Mouse (Mus musculus): Measurements from ENCODE around the gene Epb41. TPM values are rescaled to one million over a fixed set of nuclear protein-coding genes. Genes with fewer than 3 reads are reported as not detected.

The Epb41 gene
- polyA plus RNA-seq, 1 experiment from 2014 or later: 232 TPM

- Histone ChIP-seq H3K9me3 (replicated peaks; ENCODE audit: control insufficient read depth, low read length) (no peaks in the 10 kb centered on the region), H3K9ac (ENCODE audit: low read depth, low read length) (peak overlapping the region; percentile 82), H3K27me3 (ENCODE audit: control insufficient read depth, insufficient read depth, low read depth, low read length) (no peaks in the 10 kb centered on the region), H3K27ac (ENCODE audit: low read length) (peak overlapping the region; percentile 100), H3K4me1 (ENCODE audit: control insufficient read depth, low read depth, low read length) (peaks cover 51% of the 10 kb centered on the region), H3K36me3 (ENCODE audit: control insufficient read depth, insufficient read depth) (peaks cover 5% of the 10 kb centered on the region; the same call in 1 of the 2 replicates), H3K4me3 (ENCODE audit: low read depth, low read length) (peak overlapping the region; percentile 55), H3K4me2 (ENCODE audit: low read depth, low read length) (peak overlapping the region; percentile 78)
- peak; percentile 59 for ATAC-seq (ENCODE audit: low read depth)
- WGBS (ENCODE audit: insufficient replicate concordance): 4% methylated on average over 7 of the region's 7 CpGs
These were observed 2.3 kb upstream of the Epb41 start for GRCm38 (mm10) chr4:132077445-132077844.

GRCm38 (mm10) chr4:132076480-132077405 lies 1.6 kb upstream of the Epb41 start:
- peak overlapping the region; percentile 87 for H3K4me3 ChIP-seq (ENCODE audit: low read depth, low read length)
- no peaks in the 10 kb centered on the region for H3K9me3 ChIP-seq (replicated peaks; ENCODE audit: control insufficient read depth, low read length)
- peaks cover 11% of the 10 kb centered on the region for H3K36me3 ChIP-seq (ENCODE audit: control insufficient read depth, insufficient read depth)
- ATAC-seq (ENCODE audit: low read depth): peak; percentile 63
- peaks cover 58% of the 10 kb centered on the region for H3K4me1 ChIP-seq (ENCODE audit: control insufficient read depth, low read depth, low read length)
- peak overlapping the region; percentile 100 for H3K27ac ChIP-seq (ENCODE audit: low read length)
- no peaks in the 10 kb centered on the region for H3K27me3 ChIP-seq (ENCODE audit: control insufficient read depth, insufficient read depth, low read depth, low read length)
- H3K4me2 ChIP-seq (ENCODE audit: low read depth, low read length): peak overlapping the region; percentile 78
- H3K9ac ChIP-seq (ENCODE audit: low read depth, low read length): peak overlapping the region; percentile 82
- WGBS (ENCODE audit: insufficient replicate concordance): 6% methylated on average over 20 of the region's 20 CpGs

- 39% methylated on average over 1 of the region's 1 CpGs for WGBS (ENCODE audit: insufficient replicate concordance)
- H3K4me2 ChIP-seq (ENCODE audit: low read depth, low read length): peak overlapping the region; percentile 78
- no peak for ATAC-seq (ENCODE audit: low read depth)
- H3K27me3 ChIP-seq (ENCODE audit: control insufficient read depth, insufficient read depth, low read depth, low read length): no peaks in the 10 kb centered on the region
- H3K4me3 ChIP-seq (ENCODE audit: low read depth, low read length): peak overlapping the region; percentile 87
- peak overlapping the region; percentile 63 for H3K9ac ChIP-seq (ENCODE audit: low read depth, low read length)
- H3K9me3 ChIP-seq (replicated peaks; ENCODE audit: control insufficient read depth, low read length): no peaks in the 10 kb centered on the region
- H3K36me3 ChIP-seq (ENCODE audit: control insufficient read depth, insufficient read depth): peaks cover 21% of the 10 kb centered on the region
- H3K27ac ChIP-seq (ENCODE audit: low read length): peak overlapping the region; percentile 100
- peaks cover 67% of the 10 kb centered on the region for H3K4me1 ChIP-seq (ENCODE audit: control insufficient read depth, low read depth, low read length)
These were observed 675 bp upstream of the Epb41 start for GRCm38 (mm10) chr4:132075796-132076195.

DNA sequence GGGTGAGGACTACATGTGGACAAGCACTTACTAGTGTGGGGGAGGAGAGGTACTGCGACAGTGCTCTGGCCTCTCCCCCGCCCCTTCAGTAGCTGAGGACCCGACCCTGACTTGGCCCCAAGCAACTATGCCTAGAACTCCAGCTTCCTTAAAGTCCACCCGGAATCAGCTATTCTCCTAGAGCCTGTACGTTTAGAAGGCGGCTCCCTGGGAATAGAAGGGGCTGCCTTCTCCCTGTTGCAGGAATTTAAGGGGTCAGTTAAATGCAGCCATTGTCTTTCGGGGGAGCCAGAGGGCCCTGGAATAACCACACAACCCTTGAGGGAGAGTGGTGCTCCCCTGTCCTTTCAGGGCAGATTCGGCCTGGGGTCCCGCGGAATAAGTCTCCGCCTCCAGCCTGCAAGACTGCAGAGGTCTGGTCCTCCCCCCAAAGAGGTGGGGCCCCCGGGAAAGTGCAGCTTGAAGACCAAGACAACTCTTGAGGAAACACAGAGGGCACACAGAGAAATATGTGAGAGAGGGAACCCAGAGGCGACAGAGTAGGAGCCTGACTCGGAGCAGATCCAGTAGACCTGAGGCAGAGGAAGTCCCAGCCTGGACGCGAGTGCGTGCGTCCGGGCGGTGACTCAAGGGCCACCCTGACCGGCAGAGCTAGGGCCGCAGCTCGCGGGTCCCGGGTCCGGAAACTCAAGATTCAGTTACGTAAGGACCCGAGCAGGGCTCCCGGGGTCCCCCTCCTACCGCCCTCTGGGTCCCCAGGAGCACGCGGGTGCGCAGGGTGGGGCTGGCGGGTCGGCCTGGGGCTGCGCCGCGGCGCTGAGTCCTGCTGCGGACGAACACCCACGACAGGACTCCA lies 816 bp downstream of the Epb41 start, which contains the start of gene Gm10300:
Gm10300 (plus strand) TSS at position 621 of the 856 bp plus-strand sequence.
- Histone ChIP-seq H3K4me2 (ENCODE audit: low read depth, low read length) (peak within 1 kb of the TSS; percentile 78), H3K36me3 (ENCODE audit: control insufficient read depth, insufficient read depth) (peaks cover 36% of the 10 kb centered on the region), H3K27ac (ENCODE audit: low read length) (peak within 1 kb of the TSS; percentile 100), H3K27me3 (ENCODE audit: control insufficient read depth, insufficient read depth, low read depth, low read length) (no peaks in the 10 kb centered on the region), H3K9me3 (replicated peaks; ENCODE audit: control insufficient read depth, low read length) (no peaks in the 10 kb centered on the region), H3K4me3 (ENCODE audit: low read depth, low read length) (peak within 1 kb of the TSS; percentile 87), H3K9ac (ENCODE audit: low read depth, low read length) (peak within 1 kb of the TSS; percentile 96), H3K4me1 (ENCODE audit: control insufficient read depth, low read depth, low read length) (peaks cover 76% of the 10 kb centered on the region)
- WGBS (ENCODE audit: insufficient replicate concordance): under 1% methylated on average over 42 of the region's 42 CpGs
- ATAC-seq (ENCODE audit: low read depth): peak; percentile 4; the same call in 1 of the 2 replicates

DNA sequence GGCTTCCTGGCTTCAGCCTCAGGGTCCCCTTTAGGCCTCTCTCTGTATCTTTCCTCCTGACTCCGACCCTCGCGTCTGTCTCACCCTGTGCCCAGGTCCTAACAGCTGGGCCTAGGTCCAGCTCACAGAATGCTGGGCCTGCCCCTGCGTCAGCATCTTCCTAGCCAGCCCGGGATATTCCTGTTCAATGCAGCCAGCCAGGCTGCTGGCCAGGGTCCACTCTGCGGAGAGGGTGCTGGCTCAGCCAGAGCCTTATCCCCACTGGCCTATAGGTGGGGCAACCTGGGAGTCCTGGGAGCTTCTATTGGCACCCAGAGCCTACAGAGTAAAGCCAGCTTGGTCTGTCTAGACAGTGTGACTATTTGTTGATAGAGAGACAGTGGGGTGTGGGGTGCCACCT lies 2.2 kb downstream of the Epb41 start:
- H3K9ac ChIP-seq (ENCODE audit: low read depth, low read length): peak overlapping the region; percentile 96
- peaks cover 75% of the 10 kb centered on the region for H3K4me1 ChIP-seq (ENCODE audit: control insufficient read depth, low read depth, low read length)
- peak overlapping the region; percentile 78 for H3K4me2 ChIP-seq (ENCODE audit: low read depth, low read length)
- peak overlapping the region; percentile 87 for H3K4me3 ChIP-seq (ENCODE audit: low read depth, low read length)
- no peaks in the 10 kb centered on the region for H3K27me3 ChIP-seq (ENCODE audit: control insufficient read depth, insufficient read depth, low read depth, low read length)
- H3K36me3 ChIP-seq (ENCODE audit: control insufficient read depth, insufficient read depth): peaks cover 37% of the 10 kb centered on the region
- peak overlapping the region; percentile 81 for H3K27ac ChIP-seq (ENCODE audit: low read length)
- no peaks in the 10 kb centered on the region for H3K9me3 ChIP-seq (replicated peaks; ENCODE audit: control insufficient read depth, low read length)
- no peak for ATAC-seq (ENCODE audit: low read depth)
- 84% methylated on average over 6 of the region's 6 CpGs for WGBS (ENCODE audit: insufficient replicate concordance)

GRCm38 (mm10) chr4:132072156-132072555 lies 3.0 kb downstream of the Epb41 start:
- H3K27ac ChIP-seq (ENCODE audit: low read length): peak overlapping the region; percentile 81
- H3K9ac ChIP-seq (ENCODE audit: low read depth, low read length): peak overlapping the region; percentile 96
- 79% methylated on average over 3 of the region's 3 CpGs for WGBS (ENCODE audit: insufficient replicate concordance)

DNA sequence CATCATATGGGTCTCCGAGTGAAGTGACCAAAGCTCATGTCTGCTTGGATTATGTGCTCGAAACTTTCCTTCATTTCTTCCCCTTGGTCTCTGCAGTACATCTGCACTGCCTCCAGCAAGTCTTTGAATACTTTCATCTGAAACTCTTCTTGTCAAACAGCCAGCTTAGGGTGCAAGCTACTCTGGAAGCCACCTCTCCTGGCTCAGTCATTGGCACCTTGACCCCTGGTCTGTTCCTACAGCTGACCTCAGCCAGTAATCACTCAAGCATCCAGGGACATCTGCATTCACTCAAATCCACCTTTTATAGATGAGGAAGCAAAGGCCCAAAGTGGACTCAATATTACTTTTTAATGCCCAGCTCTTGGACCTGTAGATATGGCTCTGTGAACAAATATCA lies 3.4 kb downstream of the Epb41 start:
- peak overlapping the region; percentile 81 for H3K27ac ChIP-seq (ENCODE audit: low read length)
- peak overlapping the region; percentile 96 for H3K9ac ChIP-seq (ENCODE audit: low read depth, low read length)
- no peaks in the 10 kb centered on the region for H3K27me3 ChIP-seq (ENCODE audit: control insufficient read depth, insufficient read depth, low read depth, low read length)
- no peak for ATAC-seq (ENCODE audit: low read depth)
- H3K4me2 ChIP-seq (ENCODE audit: low read depth, low read length): peak overlapping the region; percentile 78
- WGBS (ENCODE audit: insufficient replicate concordance): 89% methylated on average over 2 of the region's 2 CpGs
- H3K4me3 ChIP-seq (ENCODE audit: low read depth, low read length): peak overlapping the region; percentile 87
- H3K36me3 ChIP-seq (ENCODE audit: control insufficient read depth, insufficient read depth): peaks cover 37% of the 10 kb centered on the region
- H3K4me1 ChIP-seq (ENCODE audit: control insufficient read depth, low read depth, low read length): peaks cover 77% of the 10 kb centered on the region
- no peaks in the 10 kb centered on the region for H3K9me3 ChIP-seq (replicated peaks; ENCODE audit: control insufficient read depth, low read length)

More at GRCm38 (mm10) chr4:132072156-132072555, 3.0 kb downstream of the Epb41 start:
- no peaks in the 10 kb centered on the region for H3K27me3 ChIP-seq (ENCODE audit: control insufficient read depth, insufficient read depth, low read depth, low read length)
- ATAC-seq (ENCODE audit: low read depth): no peak
- H3K4me1 ChIP-seq (ENCODE audit: control insufficient read depth, low read depth, low read length): peaks cover 76% of the 10 kb centered on the region
- peak overlapping the region; percentile 87 for H3K4me3 ChIP-seq (ENCODE audit: low read depth, low read length)
- no peaks in the 10 kb centered on the region for H3K9me3 ChIP-seq (replicated peaks; ENCODE audit: control insufficient read depth, low read length)
- peak overlapping the region; percentile 78 for H3K4me2 ChIP-seq (ENCODE audit: low read depth, low read length)
- peaks cover 37% of the 10 kb centered on the region for H3K36me3 ChIP-seq (ENCODE audit: control insufficient read depth, insufficient read depth)

DNA sequence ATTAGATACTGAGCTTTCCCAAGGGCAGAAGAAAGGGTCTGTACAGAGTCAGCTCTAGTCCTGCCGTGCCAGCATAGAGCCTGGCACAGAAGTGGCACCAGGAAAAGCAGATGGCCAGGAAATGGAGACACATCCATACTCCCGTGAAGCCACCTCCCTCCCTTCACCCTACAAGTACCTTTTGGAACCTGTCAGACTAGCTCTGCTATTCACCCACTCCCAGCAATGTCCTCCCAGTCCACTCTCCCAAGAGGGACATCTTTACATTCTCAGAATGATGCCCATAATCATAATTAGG lies 7.2 kb downstream of the Epb41 start:
- Histone ChIP-seq H3K27me3 (ENCODE audit: control insufficient read depth, insufficient read depth, low read depth, low read length) (no peaks in the 10 kb centered on the region), H3K4me2 (ENCODE audit: low read depth, low read length) (peak overlapping the region; percentile 53), H3K9ac (ENCODE audit: low read depth, low read length) (peak overlapping the region; percentile 32), H3K36me3 (ENCODE audit: control insufficient read depth, insufficient read depth) (peaks cover 45% of the 10 kb centered on the region), H3K4me3 (ENCODE audit: low read depth, low read length) (peak overlapping the region; percentile 28), H3K27ac (ENCODE audit: low read length) (peak overlapping the region; percentile 45), H3K9me3 (replicated peaks; ENCODE audit: control insufficient read depth, low read length) (no peaks in the 10 kb centered on the region), H3K4me1 (ENCODE audit: control insufficient read depth, low read depth, low read length) (peaks cover 96% of the 10 kb centered on the region)
- no peak for ATAC-seq (ENCODE audit: low read depth)
- WGBS (ENCODE audit: insufficient replicate concordance): 66% methylated on average over 2 of the region's 2 CpGs

Data from liver, embryonic 16.5 days (tissue).